Mouse (Mus musculus) embryonic facial prominence, embryonic 15.5 days (tissue): ENCODE measurements at regions not wholly inside any gene's neighbourhood (a gene's known extent, or its start where the extent isn't known, plus 50 kb on each side); places are given as distances from the start of the nearest gene placed in this dataset.

Source experiments
- ATAC-seq: fragments of 200-750 bp; cut with Nextera tagmentation; 2 replicates; pipeline ENCODE4 v1.8.0; 2017; ENCODE audit warnings: low read depth, moderate TSS enrichment; ENCODE audit not compliant: insufficient number of reproducible peaks, low FRiP score, low TSS enrichment
- H3K27ac ChIP-seq: fragments of 300-500 bp; sonication (generic); replicated peaks from 2 replicates; pipeline ENCODE4 v1.5.1; 2015; ENCODE audit warnings: mild to moderate bottlenecking, inconsistent platforms
- H3K27me3 ChIP-seq: fragments of 300-500 bp; sonication (generic); 2 replicates; pipeline ENCODE4 v1.6.1; 2015; ENCODE audit warnings: inconsistent platforms
- H3K36me3 ChIP-seq: fragments of 300-500 bp; sonication (generic); 2 replicates; pipeline ENCODE4 v1.6.1; 2015; ENCODE audit warnings: mild to moderate bottlenecking, inconsistent platforms
- H3K4me1 ChIP-seq: fragments of 300-500 bp; sonication (generic); 2 replicates; pipeline ENCODE4 v1.6.1; 2015; ENCODE audit warnings: inconsistent platforms
- H3K4me2 ChIP-seq: fragments of 300-500 bp; sonication (generic); replicated peaks from 2 replicates; pipeline ENCODE4 v1.6.1; 2015; ENCODE audit warnings: mild to moderate bottlenecking, inconsistent platforms
- H3K4me3 ChIP-seq: fragments of 300-500 bp; sonication (generic); replicated peaks from 2 replicates; pipeline ENCODE4 v1.5.1; 2015; ENCODE audit warnings: mild to moderate bottlenecking, inconsistent platforms
- H3K9ac ChIP-seq: fragments of 300-500 bp; sonication (generic); 2 replicates; pipeline ENCODE4 v1.6.1; 2015; ENCODE audit warnings: inconsistent platforms
- H3K9me3 ChIP-seq: fragments of 300-500 bp; sonication (generic); replicated peaks from 2 replicates; pipeline ENCODE4 v1.6.1; 2016; ENCODE audit warnings: inconsistent platforms
- WGBS: fragments of 180-500 bp; shearing (Covaris S2); methylation state at CpG from one replicate; pipeline ENCODE4 v1.1.7; 2015; 5-methylcytosine and 5-hydroxymethylcytosine counted together

DNA sequence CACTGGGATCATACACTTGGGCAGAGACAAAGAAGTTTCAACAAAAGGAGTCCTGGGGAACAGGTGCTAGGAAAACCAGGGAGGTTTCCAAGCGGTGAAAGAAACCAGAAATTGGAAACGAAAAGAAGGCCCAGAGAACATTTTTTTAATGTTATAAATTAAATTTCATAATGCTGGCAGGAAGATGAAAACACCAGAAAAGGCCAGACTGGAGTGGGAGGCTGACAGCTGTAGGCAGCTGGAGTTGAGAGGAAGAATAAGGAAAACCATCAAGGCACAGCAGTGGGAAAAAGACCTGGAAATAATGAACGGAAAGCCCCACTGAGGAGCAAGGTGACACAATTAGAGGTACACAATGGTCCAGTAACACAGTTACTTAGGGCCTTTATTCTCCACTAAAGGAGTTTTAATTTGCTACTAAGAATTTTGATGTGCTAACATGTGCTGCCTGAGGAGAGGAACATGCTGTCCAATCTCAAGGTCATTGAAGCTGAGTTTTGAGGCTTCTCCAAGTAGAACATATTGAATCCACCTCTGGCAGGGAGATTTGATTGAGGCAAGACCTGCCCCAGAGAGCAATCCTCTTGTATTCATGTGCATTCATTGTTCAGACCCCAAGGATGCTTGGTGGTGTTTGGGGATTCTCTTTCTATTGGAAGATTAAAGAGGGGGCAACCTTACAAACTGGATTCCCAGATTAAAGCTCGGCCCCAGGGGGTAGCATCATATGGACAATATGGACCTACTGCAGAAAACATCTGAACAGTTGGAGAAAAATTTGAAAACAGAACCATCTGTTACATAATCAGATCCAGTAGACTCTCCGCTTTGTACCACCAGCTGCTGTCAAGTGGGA lies 53.9 kb upstream of the Igf1 start:
- 48% methylated on average over 5 of the region's 5 CpGs for WGBS
- H3K9ac ChIP-seq, result no peak overlapping the region
- no peak for ATAC-seq
- H3K4me2 ChIP-seq, result no peak overlapping the region
- no peaks in the 10 kb centered on the region for H3K27me3 ChIP-seq
- no peaks in the 10 kb centered on the region for H3K36me3 ChIP-seq
- peaks cover 5% of the 10 kb centered on the region; the same call in 1 of the 2 replicates for H3K4me1 ChIP-seq
- H3K4me3 ChIP-seq, result no peak overlapping the region
- H3K27ac ChIP-seq, result 0 out of 2 replicates have a peak overlapping the region, but pooled peaks have one; percentile 17
- no peaks in the 10 kb centered on the region for H3K9me3 ChIP-seq

DNA sequence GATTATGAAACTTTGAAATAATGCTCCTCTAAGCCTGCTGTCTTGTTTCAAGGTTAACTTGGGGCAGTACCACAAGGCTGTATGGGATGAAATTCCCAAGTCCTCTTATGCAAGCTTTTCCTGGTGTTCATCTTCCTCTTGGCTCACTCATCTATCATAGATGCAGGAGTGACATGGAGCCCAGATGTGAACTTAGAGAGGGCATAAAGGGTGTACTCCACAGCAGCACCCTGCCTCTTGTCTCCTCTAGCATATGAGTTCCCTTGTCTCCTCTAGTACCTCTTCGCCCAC lies 53.3 kb upstream of the Igf1 start:
- H3K27ac ChIP-seq, result no peak overlapping the region
- ATAC-seq, result no peak
- no peak overlapping the region for H3K4me2 ChIP-seq
- WGBS, result 94% methylated on average over 1 of the region's 1 CpGs
- H3K36me3 ChIP-seq, result no peaks in the 10 kb centered on the region
- no peak overlapping the region for H3K9ac ChIP-seq
- no peaks in the 10 kb centered on the region for H3K9me3 ChIP-seq
- H3K27me3 ChIP-seq, result no peaks in the 10 kb centered on the region
- no peak overlapping the region for H3K4me3 ChIP-seq
- peaks cover 5% of the 10 kb centered on the region; the same call in 1 of the 2 replicates for H3K4me1 ChIP-seq
